Mouse (Mus musculus) brain, embryonic 14.5 days (tissue): ENCODE measurements around the gene Grhl1. TPM values are rescaled to one million over a fixed set of nuclear protein-coding genes. Genes with fewer than 3 reads are reported as not detected.
"Not testable (repeated sequence)": the region's sequence is repeated elsewhere in the genome, so short reads cannot be mapped to it uniquely, and the experiment has no call there.

Experiments used
- DNase-seq: peaks from one replicate; pipeline ENCODE4 v3.0.0-alpha.2; 2011; ENCODE audit warnings: low read depth
- CTCF ChIP-seq: fragments of 200-500 bp; IDR thresholded peaks from 2 replicates; pipeline ENCODE4 v1.5.1; 2012; ENCODE audit warnings: inconsistent platforms, mild to moderate bottlenecking, moderate library complexity, borderline replicate concordance; ENCODE audit not compliant: insufficient read depth, insufficient read length; ENCODE audit errors: extremely low read depth
- POLR2A ChIP-seq: fragments of 200-500 bp; IDR thresholded peaks from 2 replicates; pipeline ENCODE4 v1.6.1; 2012; ENCODE audit warnings: mild to moderate bottlenecking, inconsistent platforms, borderline replicate concordance; ENCODE audit not compliant: poor library complexity, insufficient read depth, insufficient read length, severe bottlenecking; ENCODE audit errors: extremely low read depth
- polyA plus RNA-seq: library from polyadenylated mRNA; depleted of rRNA; stranded (reverse); fragments of >200 nt; gene quantifications from 2 replicates; pipeline ENCODE4 v1.2.3, GENCODE M21; 2012

Gene Grhl1
- polyA plus RNA-seq, 1 experiment = 1.3 TPM

DNA sequence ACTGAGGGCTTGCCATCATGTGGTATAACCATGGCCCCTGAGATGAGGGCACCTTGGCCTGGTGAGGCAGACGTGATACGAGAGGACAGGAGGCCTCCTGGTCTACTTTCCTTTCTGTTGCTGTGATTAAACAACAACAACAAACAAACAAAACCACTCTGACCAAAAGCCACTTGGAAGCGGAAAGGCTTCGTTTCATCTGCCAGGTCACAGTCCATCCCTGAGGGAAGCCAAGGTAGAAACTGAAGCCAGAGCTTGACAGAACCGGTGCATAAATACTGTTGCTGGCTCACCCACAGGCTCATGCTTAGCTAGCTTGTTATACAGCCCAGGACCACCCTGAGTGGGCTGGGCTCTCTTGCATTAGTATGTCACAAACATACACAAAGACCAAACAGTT is 54.3 kb downstream of the Grhl1 start:
- no peak for DNase-seq

DNA sequence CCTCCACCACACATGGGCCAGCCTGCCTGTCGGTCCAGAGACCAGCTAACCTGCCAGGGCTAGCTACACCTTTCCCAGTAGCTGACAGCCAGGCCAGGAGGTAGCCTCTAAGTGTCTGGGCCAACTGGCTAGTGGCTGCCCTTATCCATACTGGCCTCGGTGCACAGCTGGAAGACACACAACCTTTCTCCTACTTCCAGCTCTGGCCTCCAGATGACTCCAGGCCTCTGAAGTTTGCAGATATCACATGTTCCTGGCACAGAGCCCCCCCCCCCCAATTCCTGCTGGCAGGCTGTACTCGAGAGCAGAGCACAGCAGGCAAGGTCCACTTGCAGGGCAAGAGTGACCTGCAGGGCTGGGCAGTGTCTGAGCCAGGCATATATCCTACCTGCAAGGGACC is 55.1 kb downstream of the Grhl1 start:
- no peak for DNase-seq
- TF ChIP-seq CTCF = no peak
- no peak for TF ChIP-seq POLR2A

More for the DNA sequence above, 54.3 kb downstream of the Grhl1 start:
- TF ChIP-seq POLR2A (no peak), CTCF (no peak)

DNA sequence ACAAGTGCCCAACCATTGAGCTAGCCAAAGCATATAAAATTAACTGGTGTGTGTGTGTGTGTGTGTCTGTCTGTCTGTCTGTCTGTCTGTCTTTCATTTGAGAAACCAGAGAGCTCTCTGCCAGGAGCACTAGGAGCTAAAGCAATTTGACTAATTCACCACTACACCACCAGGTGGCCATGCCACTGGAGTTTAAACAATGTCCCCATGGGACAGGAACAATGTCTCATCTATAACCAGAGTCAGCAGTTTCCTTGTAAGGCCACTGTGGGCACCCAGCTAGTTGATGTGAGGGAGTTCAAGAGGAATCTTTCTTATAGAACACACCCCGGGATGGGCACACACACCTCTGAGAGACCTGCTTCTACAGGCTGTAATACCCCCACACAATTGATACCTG is 58.1 kb downstream of the Grhl1 start:
- TF ChIP-seq POLR2A = no peak
- peak; percentile 30; the same call in 1 of the 2 replicates for TF ChIP-seq CTCF
- DNase-seq = no peak

- TF ChIP-seq POLR2A = no peak
- no peak for TF ChIP-seq CTCF
- DNase-seq = no peak
Measured at GRCm38 (mm10) chr12:24632404-24632803, 60.3 kb downstream of the Grhl1 start.

GRCm38 (mm10) chr12:24633753-24634191 is 61.7 kb downstream of the Grhl1 start:
- TF ChIP-seq POLR2A (no peak), CTCF (no peak)
- no peak for DNase-seq

DNA sequence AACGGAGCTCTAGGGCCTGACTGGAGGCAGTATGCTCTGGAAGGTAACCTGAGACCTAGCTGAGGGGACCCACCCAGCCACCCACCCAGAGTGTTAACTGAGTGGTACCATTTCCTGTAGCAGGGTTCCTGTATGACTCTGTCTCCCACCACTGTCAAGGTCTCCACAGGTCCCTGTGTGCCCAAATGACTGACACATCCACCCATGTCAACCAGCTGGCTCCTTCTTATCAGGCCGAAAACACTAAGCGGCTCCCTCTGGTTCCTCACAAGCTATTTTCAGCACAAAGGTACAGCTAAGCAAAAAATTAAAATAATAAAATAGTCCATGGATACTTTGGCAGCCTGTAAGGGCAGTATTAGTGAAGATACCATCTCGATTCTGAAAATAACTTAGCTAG is 62.1 kb downstream of the Grhl1 start:
- no peak for DNase-seq
- TF ChIP-seq CTCF (no peak), POLR2A (no peak)

DNA sequence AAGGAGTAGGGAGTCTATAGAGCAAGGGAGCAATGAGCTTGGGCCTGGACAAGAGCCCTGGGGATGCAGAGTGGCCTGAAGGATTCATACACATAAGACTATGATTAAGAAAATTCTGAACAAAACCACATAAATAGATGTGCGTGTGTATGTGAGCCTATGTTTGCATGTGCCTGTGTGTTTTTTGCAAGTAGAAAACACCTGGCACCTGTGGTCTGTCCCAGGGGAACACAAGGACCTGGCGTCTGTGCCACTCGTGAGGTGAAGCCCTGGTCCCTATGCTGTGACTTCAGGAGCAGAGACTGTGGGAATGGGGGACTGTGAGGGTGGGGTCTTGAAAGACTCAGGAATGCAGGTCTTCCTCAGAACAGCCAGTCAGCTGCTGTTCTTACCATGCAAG is 62.6 kb downstream of the Grhl1 start:
- TF ChIP-seq CTCF (no peak), POLR2A (no peak)
- DNase-seq = no peak

DNA sequence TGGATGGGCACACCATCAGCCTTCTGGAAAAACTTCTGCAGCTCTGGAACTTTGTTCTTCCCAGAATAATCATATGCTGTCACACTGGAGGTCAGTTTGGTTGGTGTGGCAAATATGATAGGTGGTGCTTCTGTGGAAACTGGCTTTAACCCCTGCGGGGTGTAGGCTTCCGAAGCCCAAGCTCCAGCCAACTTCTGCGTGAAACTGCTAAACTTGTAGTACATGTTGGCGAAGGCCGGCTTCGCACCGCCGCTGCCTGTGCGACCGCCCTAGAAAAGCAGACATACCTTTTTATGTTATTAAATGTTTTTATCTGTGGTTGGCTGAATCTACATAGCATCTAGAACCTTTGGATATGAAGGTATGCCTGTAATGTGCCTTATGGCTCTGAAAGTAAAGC is 66.7 kb downstream of the Grhl1 start:
- not testable (repeated sequence) for DNase-seq

DNA sequence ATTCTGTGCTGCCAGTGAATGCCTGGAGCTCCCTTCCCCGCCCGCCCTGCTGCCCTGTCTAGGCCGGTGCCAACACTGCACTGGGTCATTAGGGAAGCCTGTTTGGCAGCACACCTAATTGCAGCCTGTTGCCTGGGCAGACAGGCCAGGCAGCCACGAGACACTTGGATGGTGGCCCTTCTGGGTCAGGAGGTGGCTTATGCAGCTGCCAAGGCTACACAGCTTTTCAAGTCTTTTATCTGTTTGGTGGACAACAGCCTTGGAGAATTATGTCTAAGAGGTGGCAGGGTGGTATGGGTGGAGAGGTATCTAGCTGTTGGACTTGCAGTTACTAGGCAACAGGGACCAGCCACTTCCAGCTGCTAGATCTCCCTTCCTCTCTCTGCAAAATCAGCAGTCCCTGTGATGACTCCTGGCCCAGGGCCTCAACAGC is 70.3 kb downstream of the Grhl1 start:
- TF ChIP-seq CTCF = no peak
- TF ChIP-seq POLR2A = no peak
- peak; percentile 92 for DNase-seq

DNA sequence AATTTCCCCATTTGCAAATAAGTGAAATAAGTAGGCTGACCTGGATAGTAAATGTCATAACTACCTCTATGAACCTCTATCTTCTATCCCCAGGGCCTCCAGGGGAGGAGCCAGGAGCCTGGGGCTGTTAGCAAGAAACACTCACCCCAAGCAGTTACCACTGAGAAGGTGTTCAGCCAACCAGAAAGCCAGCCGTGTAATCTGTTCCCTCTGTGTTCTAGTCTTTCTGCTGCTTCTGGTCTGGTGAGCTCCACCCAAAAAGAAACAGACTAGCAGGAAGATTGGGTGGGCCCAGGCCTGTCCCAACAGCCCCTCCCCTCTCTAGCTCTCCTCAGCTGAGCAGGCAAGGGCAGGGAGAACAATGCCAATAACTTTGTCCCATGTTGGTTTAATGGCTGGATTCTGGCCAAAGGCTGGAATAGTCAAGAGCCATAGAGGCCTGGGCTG is 72.1 kb downstream of the Grhl1 start:
- TF ChIP-seq CTCF (no peak), POLR2A (no peak)
- DNase-seq = no peak

GRCm38 (mm10) chr12:24645901-24646300 is 73.8 kb downstream of the Grhl1 start:
- DNase-seq = no peak
- TF ChIP-seq POLR2A = no peak
- no peak for TF ChIP-seq CTCF

DNA sequence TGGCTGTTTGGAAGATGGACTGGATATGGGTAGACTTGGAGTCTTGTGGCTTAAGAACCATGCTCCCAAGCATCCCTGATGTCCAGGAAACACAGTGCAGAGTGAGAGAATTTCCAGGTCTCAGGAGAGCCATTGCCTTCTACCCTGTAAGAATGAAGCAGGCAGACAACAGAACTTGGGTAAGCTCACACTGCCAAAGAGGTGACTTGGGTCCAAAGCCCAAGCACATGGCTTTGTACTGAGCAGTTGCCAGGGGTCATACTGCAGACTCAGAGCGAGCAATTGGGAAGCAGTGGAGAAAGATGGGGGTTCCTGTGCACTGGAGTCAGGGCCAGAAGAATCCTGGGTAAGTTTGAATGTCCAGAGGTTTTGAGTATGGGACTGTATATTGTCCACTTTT is 76.0 kb downstream of the Grhl1 start:
- no peak for DNase-seq
- TF ChIP-seq CTCF (no peak), POLR2A (no peak)
